Mouse (Mus musculus): ENCODE measurements around the gene Nutf2. TPM values are rescaled to one million over a fixed set of nuclear protein-coding genes. Genes with fewer than 3 reads are reported as not detected.
A peak's percentile ranks its signal among the peaks of the same experiment; 100 is the strongest.

Nutf2 gene
- polyA plus RNA-seq, 1 experiment from 2014 or later: 253 TPM

DNA sequence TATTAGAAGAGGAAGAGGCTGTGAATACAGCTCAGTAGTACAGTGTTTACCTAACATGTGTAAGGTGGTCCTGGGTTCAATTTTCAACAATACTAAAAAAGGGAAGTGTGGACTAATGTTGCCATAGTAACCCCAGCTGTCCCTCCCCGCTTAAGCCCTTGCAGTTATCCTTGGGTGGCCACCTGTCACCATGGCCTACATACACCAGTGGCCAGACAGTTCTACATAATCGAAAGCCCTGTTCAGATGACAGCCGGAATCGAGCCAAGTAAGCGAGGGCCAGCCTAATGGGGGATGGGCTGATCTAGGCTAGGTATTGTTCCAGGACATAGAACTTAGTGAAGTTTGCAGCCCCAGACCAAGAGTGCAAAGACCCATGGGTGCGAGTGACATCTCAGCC is 23.4 kb upstream of the Nutf2 start:
- H3K36me3 ChIP-seq: peaks cover 11% of the 10 kb centered on the region
- H3K4me3 ChIP-seq: no peak overlapping the region
- H3K4me2 ChIP-seq (replicated peaks): no peak overlapping the region
- no peak for ATAC-seq (ENCODE audit: low FRiP score, low read depth)
- WGBS: 84% methylated on average over 6 of the region's 6 CpGs
- no peak overlapping the region for H3K9ac ChIP-seq
- H3K27me3 ChIP-seq: no peaks in the 10 kb centered on the region
- H3K4me1 ChIP-seq: no peaks in the 10 kb centered on the region
- no peak overlapping the region for H3K27ac ChIP-seq
- no peaks in the 10 kb centered on the region for H3K9me3 ChIP-seq

- no peaks in the 10 kb centered on the region for H3K4me1 ChIP-seq
- no peak for ATAC-seq (ENCODE audit: low FRiP score, low read depth)
- no peak overlapping the region for H3K9ac ChIP-seq
- H3K9me3 ChIP-seq: no peaks in the 10 kb centered on the region
- no peaks in the 10 kb centered on the region for H3K27me3 ChIP-seq
- 86% methylated on average over 5 of the region's 5 CpGs for WGBS
- no peak overlapping the region for H3K4me2 ChIP-seq (replicated peaks)
- peaks cover 30% of the 10 kb centered on the region for H3K36me3 ChIP-seq
- H3K27ac ChIP-seq: no peak overlapping the region
- no peak overlapping the region for H3K4me3 ChIP-seq
Observed at GRCm38 (mm10) chr8:105839209-105839608, 21.2 kb upstream of the Nutf2 start.

DNA sequence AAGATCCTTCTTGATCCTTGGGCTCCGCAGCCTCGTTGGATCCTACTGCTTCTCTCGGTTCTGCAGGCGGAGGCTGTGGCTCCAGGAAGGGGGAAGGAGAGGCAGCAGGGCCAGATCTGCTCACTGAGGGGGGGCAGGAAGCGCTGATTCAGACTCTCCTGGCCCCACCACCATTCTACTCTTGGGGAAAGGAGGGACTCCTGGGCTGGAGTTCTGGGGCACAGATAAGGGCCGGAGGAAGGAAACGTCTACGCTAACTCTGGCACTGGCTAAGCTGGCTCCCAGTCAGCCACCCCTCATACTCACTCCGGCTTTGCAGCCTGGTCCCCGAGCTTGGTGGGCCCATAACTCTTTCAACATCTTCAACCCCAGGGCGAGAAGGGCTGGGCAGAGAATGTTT is 13.7 kb upstream of the Nutf2 start:
- ATAC-seq (ENCODE audit: low FRiP score, low read depth): no peak
- Histone ChIP-seq H3K27ac (no peak overlapping the region), H3K4me3 (no peak overlapping the region), H3K4me2 (replicated peaks) (no peak overlapping the region), H3K4me1 (peaks cover 8% of the 10 kb centered on the region), H3K27me3 (no peaks in the 10 kb centered on the region), H3K9ac (no peak overlapping the region), H3K9me3 (no peaks in the 10 kb centered on the region), H3K36me3 (peaks cover 79% of the 10 kb centered on the region)
- WGBS: 89% methylated on average over 11 of the region's 11 CpGs

DNA sequence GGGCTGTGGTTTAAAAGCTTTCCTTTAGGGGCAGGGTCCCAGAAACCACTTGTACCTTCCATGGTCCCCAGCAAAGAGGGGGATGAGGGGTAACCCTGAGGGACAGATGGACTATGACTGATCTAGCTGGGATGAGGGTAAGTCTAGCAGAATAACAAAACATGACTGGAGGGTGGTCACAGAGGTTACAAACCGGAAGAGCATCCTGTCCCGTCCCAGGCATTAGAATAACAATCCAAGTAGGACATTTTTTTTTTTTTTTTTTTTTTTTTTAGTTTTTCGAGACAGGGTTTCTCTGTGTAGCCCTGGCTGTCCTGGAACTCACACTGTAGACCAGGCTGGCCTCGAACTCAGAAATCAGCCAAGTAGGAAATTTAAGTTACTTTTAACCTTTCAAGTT is 10.4 kb upstream of the Nutf2 start:
- Histone ChIP-seq H3K27ac (no peak overlapping the region), H3K9me3 (no peaks in the 10 kb centered on the region), H3K36me3 (peaks cover 49% of the 10 kb centered on the region), H3K27me3 (no peaks in the 10 kb centered on the region), H3K4me3 (no peak overlapping the region), H3K4me2 (replicated peaks) (peak overlapping the region; percentile 70), H3K4me1 (peaks cover 12% of the 10 kb centered on the region), H3K9ac (no peak overlapping the region)
- ATAC-seq (ENCODE audit: low FRiP score, low read depth): no peak
- WGBS: 88% methylated on average over 4 of the region's 4 CpGs

DNA sequence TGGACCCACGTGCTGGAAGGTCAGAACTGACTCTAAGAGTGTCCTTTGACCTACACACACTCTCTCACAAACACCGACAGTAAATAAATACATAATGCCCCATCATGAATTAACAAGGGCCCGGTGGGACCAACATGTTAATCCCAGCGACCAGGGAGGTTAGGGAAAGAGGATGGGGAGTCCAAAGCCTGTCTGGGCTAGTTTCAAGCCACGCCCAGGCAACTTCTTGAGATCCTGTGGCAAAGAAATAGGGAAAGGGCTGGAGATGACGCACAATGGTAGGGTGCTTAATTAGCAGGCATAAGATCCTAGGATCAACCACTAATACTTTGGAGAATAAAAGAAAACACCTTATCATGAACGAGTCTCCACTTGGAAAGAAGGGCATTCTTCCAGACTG is 9.8 kb upstream of the Nutf2 start:
- no peak overlapping the region for H3K27ac ChIP-seq
- peak overlapping the region; percentile 70 for H3K4me2 ChIP-seq (replicated peaks)
- no peaks in the 10 kb centered on the region for H3K27me3 ChIP-seq
- H3K9me3 ChIP-seq: no peaks in the 10 kb centered on the region
- peaks cover 12% of the 10 kb centered on the region for H3K4me1 ChIP-seq
- no peak overlapping the region for H3K9ac ChIP-seq
- ATAC-seq (ENCODE audit: low FRiP score, low read depth): no peak
- H3K36me3 ChIP-seq: peaks cover 43% of the 10 kb centered on the region
- peak overlapping the region; percentile 24 for H3K4me3 ChIP-seq
- 70% methylated on average over 7 of the region's 7 CpGs for WGBS

DNA sequence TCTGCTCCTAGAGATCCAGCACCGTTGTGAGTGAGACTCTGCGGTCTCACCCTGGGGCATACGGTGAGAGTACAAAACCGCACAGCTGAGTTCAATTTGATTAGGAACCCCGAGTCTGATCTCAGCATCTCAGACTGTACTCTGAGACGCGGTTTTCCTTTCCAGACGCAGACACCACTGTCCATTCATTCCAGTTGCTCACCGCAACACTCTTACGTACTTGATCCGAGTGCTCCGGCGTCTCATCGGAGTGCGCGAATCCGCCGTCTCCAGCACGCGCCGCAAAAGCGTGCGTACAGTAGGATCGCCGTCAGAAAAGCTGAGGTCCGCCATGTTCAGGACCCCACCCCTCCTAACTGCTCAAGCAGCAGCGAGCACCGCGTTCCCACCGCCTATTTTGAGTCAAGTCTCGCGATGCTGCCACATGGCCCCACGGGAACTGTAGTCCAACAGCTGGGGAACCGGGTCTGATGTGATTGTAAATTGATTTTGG is 8.7 kb upstream of the Nutf2 start:
- Histone ChIP-seq H3K27ac (peak overlapping the region; percentile 85), H3K4me3 (peak overlapping the region; percentile 76), H3K36me3 (peaks cover 32% of the 10 kb centered on the region), H3K4me1 (peaks cover 21% of the 10 kb centered on the region), H3K27me3 (no peaks in the 10 kb centered on the region), H3K4me2 (replicated peaks) (peak overlapping the region; percentile 70), H3K9me3 (no peaks in the 10 kb centered on the region), H3K9ac (peak overlapping the region; percentile 81)
- ATAC-seq (ENCODE audit: low FRiP score, low read depth): peak; percentile 84
- under 1% methylated on average over 34 of the region's 34 CpGs for WGBS

- Histone ChIP-seq H3K9ac (no peak overlapping the region), H3K27me3 (no peaks in the 10 kb centered on the region), H3K4me3 (peak overlapping the region; percentile 76; the same call in 1 of the 2 replicates), H3K4me1 (peaks cover 27% of the 10 kb centered on the region), H3K9me3 (no peaks in the 10 kb centered on the region), H3K36me3 (peaks cover 26% of the 10 kb centered on the region), H3K4me2 (replicated peaks) (peak overlapping the region; percentile 70; the same call in 1 of the 2 replicates), H3K27ac (no peak overlapping the region)
- ATAC-seq (ENCODE audit: low FRiP score, low read depth): no peak
- 83% methylated on average over 12 of the region's 12 CpGs for WGBS
Observed at GRCm38 (mm10) chr8:105852146-105852729, 8.1 kb upstream of the Nutf2 start.

- no peaks in the 10 kb centered on the region for H3K9me3 ChIP-seq
- peaks cover 36% of the 10 kb centered on the region for H3K4me1 ChIP-seq
- WGBS: 90% methylated on average over 3 of the region's 3 CpGs
- ATAC-seq (ENCODE audit: low FRiP score, low read depth): no peak
- 0 out of 2 replicates have a peak within 1 kb of the TSS, but pooled peaks have one; percentile 70 for H3K4me2 ChIP-seq (replicated peaks)
- 0 out of 2 replicates have a peak within 1 kb of the TSS, but pooled peaks have one; percentile 76 for H3K4me3 ChIP-seq
- H3K36me3 ChIP-seq: peaks cover 20% of the 10 kb centered on the region
- no peaks in the 10 kb centered on the region for H3K27me3 ChIP-seq
- no peak within 1 kb of the TSS for H3K27ac ChIP-seq
- H3K9ac ChIP-seq: no peak within 1 kb of the TSS
Observed at GRCm38 (mm10) chr8:105853178-105853577, 7.2 kb upstream of the Nutf2 start, which contains the start of gene Cenpt. TSS of gene Cenpt (minus strand) at chr8:105853278.

DNA sequence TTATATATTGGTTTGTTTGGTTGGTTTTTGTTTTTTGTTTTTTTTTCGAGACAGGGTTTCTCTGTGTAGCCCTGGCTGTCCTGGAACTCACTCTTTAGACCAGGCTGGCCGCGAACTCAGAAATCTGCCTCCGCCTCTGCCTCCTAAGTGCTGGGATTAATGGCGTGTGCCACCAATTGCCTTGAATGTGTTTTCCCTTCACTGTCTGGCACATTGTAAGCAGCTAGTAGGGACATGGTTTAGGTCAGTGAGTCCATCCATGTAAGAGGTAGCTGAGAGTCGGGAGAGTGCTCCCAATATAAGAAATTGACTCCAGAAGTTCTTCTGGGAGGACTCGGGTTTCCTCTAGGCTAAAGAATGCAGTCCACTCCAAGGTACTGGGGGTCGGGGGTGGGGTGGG is 6.1 kb upstream of the Nutf2 start:
- Histone ChIP-seq H3K9me3 (no peaks in the 10 kb centered on the region), H3K4me1 (peaks cover 47% of the 10 kb centered on the region), H3K36me3 (peaks cover 16% of the 10 kb centered on the region), H3K27me3 (no peaks in the 10 kb centered on the region), H3K27ac (peak overlapping the region; percentile 33; the same call in 1 of the 2 replicates), H3K4me3 (peak overlapping the region; percentile 84), H3K4me2 (replicated peaks) (peak overlapping the region; percentile 45), H3K9ac (no peak overlapping the region; the same call in 1 of the 2 replicates)
- no peak; the same call in 1 of the 2 replicates for ATAC-seq (ENCODE audit: low FRiP score, low read depth)
- WGBS: 21% methylated on average over 8 of the region's 8 CpGs

- Histone ChIP-seq H3K9ac (peak within 1 kb of the TSS; percentile 88), H3K9me3 (no peaks in the 10 kb centered on the region), H3K4me3 (peak within 1 kb of the TSS; percentile 84), H3K4me1 (peaks cover 51% of the 10 kb centered on the region), H3K27ac (peak within 1 kb of the TSS; percentile 89), H3K27me3 (no peaks in the 10 kb centered on the region), H3K4me2 (replicated peaks) (peak within 1 kb of the TSS; percentile 97), H3K36me3 (peaks cover 12% of the 10 kb centered on the region)
- under 1% methylated on average over 43 of the region's 43 CpGs for WGBS
- ATAC-seq (ENCODE audit: low FRiP score, low read depth): peak; percentile 92
Observed at GRCm38 (mm10) chr8:105854715-105855216, 5.6 kb upstream of the Nutf2 start, which contains the start of gene Thap11. TSS of gene Thap11 (plus strand) at chr8:105855132.

GRCm38 (mm10) chr8:105855248-105856167 is 4.9 kb upstream of the Nutf2 start:
- ATAC-seq (ENCODE audit: low FRiP score, low read depth): peak; percentile 30
- Histone ChIP-seq H3K36me3 (peaks cover 10% of the 10 kb centered on the region; the same call in 1 of the 2 replicates), H3K9me3 (no peaks in the 10 kb centered on the region), H3K4me3 (peak overlapping the region; percentile 84), H3K9ac (peak overlapping the region; percentile 88), H3K27ac (peak overlapping the region; percentile 89), H3K27me3 (no peaks in the 10 kb centered on the region), H3K4me2 (replicated peaks) (peak overlapping the region; percentile 97), H3K4me1 (peaks cover 51% of the 10 kb centered on the region)
- WGBS: under 1% methylated on average over 71 of the region's 71 CpGs
